Mouse (Mus musculus) natural killer cell, adult 2 months (primary cell): Measurements from ENCODE around the gene Camk1.

Experiments used
- DNase-seq, 2 experiments: peaks; one replicate each; pipeline ENCODE4 v3.0.0; 2022; ENCODE audit warnings: low spot score in 2 of 2

Gene Camk1

DNA sequence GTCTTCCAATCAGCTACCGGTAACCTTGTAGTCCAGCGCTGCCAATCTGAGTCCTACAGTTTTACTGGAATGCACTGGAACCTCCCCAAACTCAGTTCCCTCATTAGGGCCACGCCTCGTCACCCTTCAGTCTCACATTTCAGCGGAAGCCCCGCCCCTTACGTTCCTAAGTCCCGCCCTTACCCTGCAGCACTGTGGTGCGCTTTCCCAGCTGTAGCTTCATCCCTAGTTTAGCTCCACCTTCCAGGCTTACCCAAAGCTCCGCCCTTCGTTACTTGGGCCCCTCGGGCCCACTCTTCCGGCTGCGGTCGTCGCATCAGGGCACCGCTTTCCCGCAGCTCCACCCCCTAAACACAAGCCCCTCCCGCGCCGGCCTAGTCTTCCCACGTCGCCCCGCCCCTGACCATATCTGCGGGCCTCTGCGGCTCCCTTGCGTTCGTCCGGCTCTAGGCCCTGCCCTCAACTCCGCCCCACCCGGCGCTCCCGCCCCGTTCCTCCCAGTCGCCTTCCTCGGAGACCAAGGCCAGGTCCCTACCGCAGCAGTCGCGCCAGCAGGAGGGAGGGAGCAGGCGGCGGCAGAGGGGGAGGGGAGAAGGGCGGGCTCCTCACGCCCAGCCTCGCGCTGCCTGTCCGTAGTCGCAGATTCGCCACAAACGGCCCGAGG is 37.3 kb downstream of the Camk1 start:
- DNase-seq, result peak; percentile 100

DNA sequence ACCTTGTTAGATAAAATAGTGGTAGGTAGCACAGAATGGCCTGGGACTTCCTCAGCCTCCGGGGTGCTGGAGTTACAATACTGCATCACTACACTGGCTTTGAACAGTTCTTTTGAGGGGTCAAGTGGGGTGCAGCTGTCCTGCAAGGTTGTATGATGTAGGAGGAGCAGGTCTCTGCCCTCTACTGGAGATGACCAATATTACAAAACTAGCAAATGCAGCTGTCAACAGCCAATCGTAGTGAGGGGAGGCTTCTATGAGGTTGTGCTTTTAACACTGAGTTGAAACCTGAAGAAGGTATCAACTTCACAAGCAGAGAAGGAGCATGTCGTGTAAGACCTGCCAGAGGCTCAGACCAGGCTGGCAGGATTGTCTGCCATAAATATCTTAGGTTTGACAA is 41.5 kb downstream of the Camk1 start:
- peak; percentile 36 to 41 for DNase-seq

DNA sequence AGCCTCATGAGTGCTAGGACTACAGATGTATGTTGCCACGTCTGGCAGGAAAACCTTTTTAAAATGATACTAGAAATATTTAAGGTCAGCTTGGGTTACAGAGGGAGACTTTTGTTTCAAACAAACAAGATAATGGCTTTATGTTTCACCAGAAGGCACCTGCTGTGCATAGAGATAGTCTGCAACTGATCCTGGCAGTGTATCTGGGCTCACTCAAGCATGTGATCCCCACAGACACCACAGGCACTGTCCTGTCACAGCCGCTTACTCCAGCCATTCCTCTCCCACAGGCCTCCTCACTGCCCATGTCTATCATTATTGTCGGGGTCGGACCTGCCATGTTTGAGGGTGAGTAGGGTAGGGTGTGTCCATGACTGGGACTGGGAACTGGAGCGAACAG is 42.4 kb downstream of the Camk1 start:
- no peak for DNase-seq

DNA sequence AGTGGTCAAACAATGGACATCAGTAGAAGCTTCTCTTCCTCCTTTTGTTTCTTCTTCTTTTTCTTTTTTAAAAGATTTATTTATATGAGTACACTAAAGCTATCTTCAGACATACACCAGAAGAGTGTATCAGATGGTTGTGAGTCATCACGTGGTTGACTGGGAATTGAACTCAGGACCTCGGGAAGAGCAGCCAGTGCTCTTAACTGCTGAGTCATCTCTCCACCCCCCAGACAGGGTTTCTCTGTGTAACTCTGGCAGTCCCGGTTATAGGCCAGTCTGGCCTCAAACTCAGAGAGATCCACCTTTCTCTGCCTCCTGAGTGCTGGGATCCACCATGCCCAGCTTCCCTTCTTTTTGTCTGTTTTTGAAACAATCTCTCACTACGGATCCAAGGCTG is 47.1 kb downstream of the Camk1 start:
- no peak for DNase-seq

DNA sequence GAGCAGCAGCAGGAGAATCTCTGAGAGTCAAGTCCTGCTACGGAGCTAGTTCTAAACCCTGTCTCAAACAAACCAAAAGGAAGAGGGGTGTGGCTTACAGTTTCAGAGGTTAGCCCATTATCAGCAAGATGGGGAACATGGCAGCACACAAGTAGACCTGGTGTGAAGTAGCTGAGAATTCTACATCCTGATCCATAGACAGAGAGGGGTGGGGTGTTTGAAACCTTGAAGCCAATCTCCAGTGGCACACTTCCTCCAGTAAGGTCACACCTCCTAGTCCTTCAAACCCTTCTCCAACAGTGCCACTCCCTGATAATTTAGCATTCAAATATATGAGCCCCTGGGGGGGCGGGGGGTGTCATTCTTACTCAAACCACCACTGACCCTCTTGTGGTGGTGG is 47.7 kb downstream of the Camk1 start:
- no peak for DNase-seq

DNA sequence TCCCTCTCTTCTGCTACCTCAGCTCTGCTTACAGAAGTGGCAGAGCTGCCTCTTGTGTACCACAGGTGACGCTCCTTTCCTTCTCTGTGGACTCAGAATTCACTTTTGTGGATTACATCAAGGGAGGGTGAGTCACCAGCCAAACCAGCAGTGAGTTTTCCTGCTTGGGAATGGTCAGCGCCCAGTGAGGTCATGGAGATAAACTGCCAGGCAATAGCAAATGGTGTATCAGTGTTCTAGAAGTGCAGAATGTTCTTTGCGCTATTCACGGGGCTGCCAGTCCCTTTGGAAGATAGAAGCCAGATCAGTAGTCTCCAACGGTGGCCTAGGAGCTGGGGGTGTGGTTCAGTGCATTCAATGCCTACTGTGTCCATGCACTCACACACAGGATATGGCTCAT is 50.8 kb downstream of the Camk1 start:
- no peak for DNase-seq

DNA sequence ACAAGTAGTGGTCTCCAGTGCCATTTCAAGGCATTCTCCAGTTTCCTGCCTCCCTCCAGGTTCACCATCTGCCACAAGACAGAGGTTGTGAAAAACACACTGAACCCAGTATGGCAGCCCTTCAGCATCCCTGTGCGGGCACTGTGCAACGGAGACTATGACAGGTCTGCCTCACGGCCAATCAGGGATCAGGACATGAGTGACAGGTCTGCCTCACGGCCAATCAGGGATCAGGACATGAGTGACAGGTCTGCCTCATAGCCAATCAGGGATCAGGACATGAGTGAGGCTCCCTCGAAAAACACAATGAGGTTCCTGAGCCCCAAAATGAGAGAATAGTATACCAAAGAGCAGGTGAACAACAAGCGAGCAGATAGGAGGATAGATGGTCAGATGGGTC is 53.4 kb downstream of the Camk1 start:
- no peak for DNase-seq

DNA sequence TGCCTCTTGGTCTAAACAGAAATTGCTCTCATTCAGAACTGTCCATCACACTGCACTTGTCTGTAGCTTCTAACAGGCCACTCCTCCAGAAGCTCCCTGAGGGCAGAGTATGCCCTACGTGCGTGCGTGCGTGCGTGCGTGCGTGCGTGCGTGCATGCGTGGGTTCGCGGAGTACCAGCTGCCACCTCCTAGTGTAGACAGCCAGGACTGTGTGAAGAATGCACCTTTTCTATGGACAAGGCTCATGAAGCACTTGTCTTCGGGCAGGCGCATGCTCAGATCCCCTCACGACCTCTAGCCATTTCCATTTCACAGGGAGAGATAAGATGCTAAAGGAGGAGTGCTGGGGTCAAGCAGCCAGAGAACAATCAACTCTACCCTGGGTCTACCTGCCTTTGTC is 54.4 kb downstream of the Camk1 start:
- no peak for DNase-seq

DNA sequence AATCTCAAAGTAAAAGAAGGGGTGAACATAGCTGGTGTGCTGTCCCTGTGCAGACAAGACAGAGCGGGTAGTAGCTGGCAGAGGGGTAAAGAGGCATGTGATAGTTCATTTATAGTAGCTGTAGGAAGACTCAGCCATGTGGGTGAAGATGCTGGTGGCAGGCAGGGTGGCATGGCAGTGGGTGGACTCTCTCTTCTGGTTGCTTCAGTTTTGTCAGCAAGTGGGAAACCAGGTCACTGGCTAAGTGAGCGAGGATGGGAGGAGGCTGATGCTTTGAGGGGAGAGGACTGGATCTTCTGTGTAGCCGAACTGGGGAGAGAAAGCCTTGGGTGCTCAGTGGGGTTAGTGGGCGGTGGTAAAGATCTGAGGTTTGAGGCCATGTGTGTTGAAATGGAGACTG is 56.5 kb downstream of the Camk1 start:
- no peak for DNase-seq

DNA sequence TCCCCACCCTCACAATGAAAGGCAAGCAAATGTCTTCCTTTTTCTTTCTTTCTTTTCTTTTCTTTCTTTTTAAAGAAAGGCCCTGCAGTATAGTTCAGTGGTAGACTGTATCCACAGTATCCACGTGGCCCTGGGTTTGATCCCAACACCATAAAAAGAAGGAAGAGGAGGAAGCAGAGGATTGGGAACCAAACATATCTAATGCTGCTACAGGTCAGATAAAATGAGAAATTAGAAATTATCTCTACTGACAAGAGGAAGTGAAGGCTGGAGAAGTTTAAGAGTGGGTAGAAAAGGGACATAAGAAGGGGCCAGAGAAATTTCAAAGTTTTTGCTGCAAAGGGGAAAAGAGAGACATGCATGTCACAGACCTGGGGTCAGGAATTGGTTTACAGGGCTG is 57.5 kb downstream of the Camk1 start:
- DNase-seq, result no peak

DNA sequence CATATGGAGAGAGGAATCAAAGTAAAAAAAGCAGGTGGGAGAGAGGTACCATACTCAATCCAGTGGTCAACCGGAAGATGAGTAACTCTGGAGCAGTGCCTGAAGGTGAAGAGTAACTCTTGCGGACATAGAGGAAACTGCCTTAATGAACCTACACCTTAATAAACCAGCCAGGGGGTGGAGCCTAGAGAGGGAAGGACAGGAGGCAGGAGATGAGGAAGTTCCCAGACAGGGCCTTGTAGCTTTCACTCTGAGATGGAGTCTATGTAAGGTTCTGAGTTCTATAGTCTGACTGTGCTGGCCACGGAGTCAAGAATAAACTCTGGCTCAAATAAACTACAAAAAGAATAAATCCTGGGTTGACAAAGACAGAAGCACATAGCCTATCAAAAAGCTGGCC is 58.9 kb downstream of the Camk1 start:
- DNase-seq, result no peak
